Mouse (Mus musculus): Measurements from ENCODE around the gene Tmem219. TPM values are rescaled to one million over a fixed set of nuclear protein-coding genes. Genes with fewer than 3 reads are reported as not detected.
A peak's percentile ranks its signal among the peaks of the same experiment; 100 is the strongest.

Gene Tmem219
- 30.9 and 31.1 TPM in 2 replicates for polyA plus RNA-seq (2015; fragmentation: Nextera tagmentation; extraction: Ambion mirVana)

- 21% methylated on average over 5 of the region's 5 CpGs for WGBS
- H3K9ac ChIP-seq (replicated peaks), result no peak within 1 kb of the TSS
Measured at GRCm38 (mm10) chr7:126922624-126923060, at the start of gene Tmem219. Gene Tmem219 (minus strand): TSS chr7:126922917.

GRCm38 (mm10) chr7:126967361-126967760 is 44.6 kb upstream of the Tmem219 start:
- H3K4me2 ChIP-seq, result no peak overlapping the region
- no peaks in the 10 kb centered on the region for H3K4me1 ChIP-seq
- peaks cover 79% of the 10 kb centered on the region for H3K36me3 ChIP-seq
- H3K27me3 ChIP-seq (replicated peaks), result 0 out of 2 replicates have a peak, but pooled peaks cover 5% of the 10 kb centered on the region
- H3K4me3 ChIP-seq (replicated peaks), result no peak overlapping the region
- no peak for ATAC-seq (ENCODE audit: low FRiP score)
- no peaks in the 10 kb centered on the region for H3K9me3 ChIP-seq (replicated peaks)
- H3K9ac ChIP-seq (replicated peaks), result no peak overlapping the region
- WGBS, result 67% methylated on average over 6 of the region's 6 CpGs
- H3K27ac ChIP-seq (replicated peaks), result no peak overlapping the region

More at GRCm38 (mm10) chr7:126922624-126923060, at the start of gene Tmem219:
- no peaks in the 10 kb centered on the region for H3K9me3 ChIP-seq (replicated peaks)
- peaks cover 5% of the 10 kb centered on the region; the same call in 1 of the 2 replicates for H3K4me1 ChIP-seq
- no peak for ATAC-seq (ENCODE audit: low FRiP score)
- no peak within 1 kb of the TSS for H3K4me3 ChIP-seq (replicated peaks)
- H3K27me3 ChIP-seq (replicated peaks), result no peaks in the 10 kb centered on the region
- H3K36me3 ChIP-seq, result no peaks in the 10 kb centered on the region
- no peak within 1 kb of the TSS for H3K4me2 ChIP-seq
- 0 out of 2 replicates have a peak within 1 kb of the TSS, but pooled peaks have one; percentile 13 for H3K27ac ChIP-seq (replicated peaks)

GRCm38 (mm10) chr7:126965568-126965967 is 42.9 kb upstream of the Tmem219 start:
- Histone ChIP-seq H3K9me3 (replicated peaks) (no peaks in the 10 kb centered on the region), H3K27me3 (replicated peaks) (peaks cover 15% of the 10 kb centered on the region; the same call in 1 of the 2 replicates), H3K9ac (replicated peaks) (no peak overlapping the region), H3K4me3 (replicated peaks) (no peak overlapping the region), H3K27ac (replicated peaks) (no peak overlapping the region), H3K4me1 (no peaks in the 10 kb centered on the region), H3K36me3 (peaks cover 83% of the 10 kb centered on the region), H3K4me2 (no peak overlapping the region)
- WGBS, result 57% methylated on average over 3 of the region's 3 CpGs
- ATAC-seq (ENCODE audit: low FRiP score), result no peak

GRCm38 (mm10) chr7:126963548-126964286 is 41.0 kb upstream of the Tmem219 start:
- Histone ChIP-seq H3K9me3 (replicated peaks) (no peaks in the 10 kb centered on the region), H3K9ac (replicated peaks) (no peak overlapping the region), H3K27ac (replicated peaks) (no peak overlapping the region), H3K36me3 (peaks cover 85% of the 10 kb centered on the region), H3K4me3 (replicated peaks) (no peak overlapping the region), H3K27me3 (replicated peaks) (peaks cover 15% of the 10 kb centered on the region; the same call in 1 of the 2 replicates), H3K4me2 (no peak overlapping the region), H3K4me1 (no peaks in the 10 kb centered on the region)
- 24% methylated on average over 19 of the region's 19 CpGs for WGBS
- ATAC-seq (ENCODE audit: low FRiP score), result no peak

- Histone ChIP-seq H3K27me3 (replicated peaks) (peaks cover 15% of the 10 kb centered on the region; the same call in 1 of the 2 replicates), H3K4me3 (replicated peaks) (no peak overlapping the region), H3K9ac (replicated peaks) (no peak overlapping the region), H3K36me3 (peaks cover 85% of the 10 kb centered on the region), H3K27ac (replicated peaks) (no peak overlapping the region), H3K4me2 (no peak overlapping the region), H3K4me1 (no peaks in the 10 kb centered on the region), H3K9me3 (replicated peaks) (no peaks in the 10 kb centered on the region)
- ATAC-seq (ENCODE audit: low FRiP score), result no peak
- 93% methylated on average over 4 of the region's 4 CpGs for WGBS
Measured at GRCm38 (mm10) chr7:126961965-126962364, 39.2 kb upstream of the Tmem219 start.

GRCm38 (mm10) chr7:126961095-126961494 is 38.4 kb upstream of the Tmem219 start:
- Histone ChIP-seq H3K4me2 (no peak overlapping the region), H3K36me3 (peaks cover 84% of the 10 kb centered on the region), H3K4me3 (replicated peaks) (no peak overlapping the region), H3K27me3 (replicated peaks) (peaks cover 15% of the 10 kb centered on the region; the same call in 1 of the 2 replicates), H3K4me1 (no peaks in the 10 kb centered on the region), H3K9ac (replicated peaks) (no peak overlapping the region), H3K27ac (replicated peaks) (no peak overlapping the region), H3K9me3 (replicated peaks) (no peaks in the 10 kb centered on the region)
- no peak for ATAC-seq (ENCODE audit: low FRiP score)
- WGBS, result 82% methylated on average over 5 of the region's 5 CpGs

- no peak for ATAC-seq (ENCODE audit: low FRiP score)
- 55% methylated on average over 9 of the region's 9 CpGs for WGBS
- H3K36me3 ChIP-seq, result peaks cover 89% of the 10 kb centered on the region
- no peak overlapping the region for H3K4me2 ChIP-seq
- no peaks in the 10 kb centered on the region; the same call in 1 of the 2 replicates for H3K4me1 ChIP-seq
- H3K27me3 ChIP-seq (replicated peaks), result peaks cover 15% of the 10 kb centered on the region; the same call in 1 of the 2 replicates
- H3K9ac ChIP-seq (replicated peaks), result no peak overlapping the region
- no peaks in the 10 kb centered on the region for H3K9me3 ChIP-seq (replicated peaks)
- no peak overlapping the region for H3K4me3 ChIP-seq (replicated peaks)
- H3K27ac ChIP-seq (replicated peaks), result no peak overlapping the region
Measured at GRCm38 (mm10) chr7:126959780-126960179, 37.1 kb upstream of the Tmem219 start.

- WGBS, result 64% methylated on average over 3 of the region's 3 CpGs
- H3K4me1 ChIP-seq, result peaks cover 31% of the 10 kb centered on the region
- peaks cover 53% of the 10 kb centered on the region for H3K36me3 ChIP-seq
- no peak overlapping the region for H3K9ac ChIP-seq (replicated peaks)
- H3K27ac ChIP-seq (replicated peaks), result no peak overlapping the region
- no peaks in the 10 kb centered on the region for H3K9me3 ChIP-seq (replicated peaks)
- ATAC-seq (ENCODE audit: low FRiP score), result no peak
- H3K27me3 ChIP-seq (replicated peaks), result no peaks in the 10 kb centered on the region
- H3K4me2 ChIP-seq, result no peak overlapping the region
- no peak overlapping the region for H3K4me3 ChIP-seq (replicated peaks)
Measured at GRCm38 (mm10) chr7:126955125-126955524, 32.4 kb upstream of the Tmem219 start.

- no peak for ATAC-seq (ENCODE audit: low FRiP score)
- peaks cover 28% of the 10 kb centered on the region for H3K36me3 ChIP-seq
- peak overlapping the region; percentile 67 for H3K4me3 ChIP-seq (replicated peaks)
- H3K9ac ChIP-seq (replicated peaks), result peak overlapping the region; percentile 73
- WGBS, result 0% methylated on average over 8 of the region's 8 CpGs
- H3K27me3 ChIP-seq (replicated peaks), result no peaks in the 10 kb centered on the region
- H3K27ac ChIP-seq (replicated peaks), result peak overlapping the region; percentile 77
- H3K4me2 ChIP-seq, result peak overlapping the region; percentile 98
- peaks cover 54% of the 10 kb centered on the region for H3K4me1 ChIP-seq
- no peaks in the 10 kb centered on the region for H3K9me3 ChIP-seq (replicated peaks)
Measured at GRCm38 (mm10) chr7:126952646-126953045, 29.9 kb upstream of the Tmem219 start.

- H3K27me3 ChIP-seq (replicated peaks), result no peaks in the 10 kb centered on the region
- peak overlapping the region; percentile 67 for H3K4me3 ChIP-seq (replicated peaks)
- H3K9me3 ChIP-seq (replicated peaks), result no peaks in the 10 kb centered on the region
- H3K4me1 ChIP-seq, result peaks cover 62% of the 10 kb centered on the region
- H3K36me3 ChIP-seq, result peaks cover 19% of the 10 kb centered on the region
- no peak for ATAC-seq (ENCODE audit: low FRiP score)
- H3K4me2 ChIP-seq, result peak overlapping the region; percentile 98
- H3K27ac ChIP-seq (replicated peaks), result peak overlapping the region; percentile 96
- WGBS, result 6% methylated on average over 4 of the region's 4 CpGs
- peak overlapping the region; percentile 73 for H3K9ac ChIP-seq (replicated peaks)
Measured at GRCm38 (mm10) chr7:126951741-126952140, 29.0 kb upstream of the Tmem219 start.

GRCm38 (mm10) chr7:126950647-126951615 is 28.2 kb upstream of the Tmem219 start:
- Histone ChIP-seq H3K36me3 (peaks cover 22% of the 10 kb centered on the region), H3K27me3 (replicated peaks) (no peaks in the 10 kb centered on the region), H3K9me3 (replicated peaks) (no peaks in the 10 kb centered on the region), H3K4me1 (peaks cover 71% of the 10 kb centered on the region), H3K27ac (replicated peaks) (peak overlapping the region; percentile 96), H3K4me2 (peak overlapping the region; percentile 98), H3K9ac (replicated peaks) (peak overlapping the region; percentile 73), H3K4me3 (replicated peaks) (peak overlapping the region; percentile 67)
- ATAC-seq (ENCODE audit: low FRiP score), result peak; percentile 18
- WGBS, result 5% methylated on average over 26 of the region's 26 CpGs

Measured in neural tube, embryonic 15.5 days (tissue).